Mouse (Mus musculus) lung, embryonic 15.5 days (tissue): Measurements from ENCODE around the gene Adgrl2. TPM values are rescaled to one million over a fixed set of nuclear protein-coding genes. Genes with fewer than 3 reads are reported as not detected.
A peak's percentile ranks its signal among the peaks of the same experiment; 100 is the strongest.

Experiments used
- ATAC-seq: fragments of 200-750 bp; cut with Nextera tagmentation; 2 replicates; pipeline ENCODE4 v1.8.0; 2017; ENCODE audit warnings: moderate number of reproducible peaks, borderline replicate concordance; ENCODE audit not compliant: low FRiP score, low TSS enrichment; ENCODE audit errors: extremely low read depth
- H3K27ac ChIP-seq: fragments of 300-500 bp; sonication (generic); 2 replicates; pipeline ENCODE4 v1.5.1; 2015; ENCODE audit warnings: moderate library complexity, mild to moderate bottlenecking, inconsistent platforms
- H3K27me3 ChIP-seq: fragments of 300-500 bp; sonication (generic); 2 replicates; pipeline ENCODE4 v1.6.1; 2015; ENCODE audit warnings: inconsistent platforms
- H3K36me3 ChIP-seq: fragments of 300-500 bp; sonication (generic); 2 replicates; pipeline ENCODE4 v1.6.1; 2015; ENCODE audit warnings: inconsistent platforms
- H3K4me1 ChIP-seq: fragments of 300-500 bp; sonication (generic); 2 replicates; pipeline ENCODE4 v1.6.1; 2015; ENCODE audit warnings: inconsistent platforms
- H3K4me2 ChIP-seq: fragments of 300-500 bp; sonication (generic); 2 replicates; pipeline ENCODE4 v1.6.1; 2015; ENCODE audit warnings: inconsistent platforms, mild to moderate bottlenecking, moderate library complexity
- H3K4me3 ChIP-seq: fragments of 300-500 bp; sonication (generic); 2 replicates; pipeline ENCODE4 v1.5.1; 2015; ENCODE audit warnings: mild to moderate bottlenecking, inconsistent platforms
- H3K9ac ChIP-seq: fragments of 300-500 bp; sonication (generic); 2 replicates; pipeline ENCODE4 v1.6.1; 2015; ENCODE audit warnings: inconsistent platforms
- H3K9me3 ChIP-seq: fragments of 300-500 bp; sonication (generic); 2 replicates; pipeline ENCODE4 v1.6.1; 2016; ENCODE audit warnings: inconsistent platforms
- WGBS: fragments of 180-500 bp; shearing (Covaris S2); methylation state at CpG from one replicate; pipeline ENCODE4 v1.1.7; 2015; 5-methylcytosine and 5-hydroxymethylcytosine counted together
- polyA plus RNA-seq: library from polyadenylated mRNA; unstranded; fragments of >200 nt; fragmentation: Nextera tagmentation; extraction: Ambion mirVana; gene quantifications from 2 replicates; pipeline ENCODE4 v1.2.1, GENCODE M21; 2015

Adgrl2 gene
- polyA plus RNA-seq, 1 experiment from 2014 or later: 62.1 TPM

DNA sequence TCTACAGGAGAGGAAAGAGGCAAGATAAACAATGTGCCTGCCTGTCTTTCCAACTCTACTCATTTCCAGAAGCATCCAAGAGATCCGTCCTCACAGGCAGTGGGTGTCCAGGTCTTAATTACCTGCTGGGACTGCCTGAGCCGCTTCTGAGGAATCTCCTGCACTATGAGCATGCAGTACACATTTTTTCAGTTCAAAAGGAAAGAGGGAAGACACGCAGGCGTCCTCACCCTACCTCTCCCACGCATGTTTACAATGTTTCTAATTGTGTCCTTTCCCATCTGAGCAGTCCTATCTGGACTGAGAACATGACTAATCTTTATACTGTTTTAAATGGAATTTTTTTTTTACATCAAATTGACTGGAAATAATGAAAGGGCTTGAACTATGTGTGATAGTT, 74.1 kb downstream of the Adgrl2 start:
- Histone ChIP-seq H3K4me2 (no peak overlapping the region), H3K9ac (no peak overlapping the region), H3K4me3 (no peak overlapping the region), H3K4me1 (peaks cover 14% of the 10 kb centered on the region), H3K9me3 (no peaks in the 10 kb centered on the region), H3K27me3 (no peaks in the 10 kb centered on the region), H3K27ac (no peak overlapping the region), H3K36me3 (no peaks in the 10 kb centered on the region)
- no peak for ATAC-seq
- WGBS: 54% methylated on average over 5 of the region's 5 CpGs

DNA sequence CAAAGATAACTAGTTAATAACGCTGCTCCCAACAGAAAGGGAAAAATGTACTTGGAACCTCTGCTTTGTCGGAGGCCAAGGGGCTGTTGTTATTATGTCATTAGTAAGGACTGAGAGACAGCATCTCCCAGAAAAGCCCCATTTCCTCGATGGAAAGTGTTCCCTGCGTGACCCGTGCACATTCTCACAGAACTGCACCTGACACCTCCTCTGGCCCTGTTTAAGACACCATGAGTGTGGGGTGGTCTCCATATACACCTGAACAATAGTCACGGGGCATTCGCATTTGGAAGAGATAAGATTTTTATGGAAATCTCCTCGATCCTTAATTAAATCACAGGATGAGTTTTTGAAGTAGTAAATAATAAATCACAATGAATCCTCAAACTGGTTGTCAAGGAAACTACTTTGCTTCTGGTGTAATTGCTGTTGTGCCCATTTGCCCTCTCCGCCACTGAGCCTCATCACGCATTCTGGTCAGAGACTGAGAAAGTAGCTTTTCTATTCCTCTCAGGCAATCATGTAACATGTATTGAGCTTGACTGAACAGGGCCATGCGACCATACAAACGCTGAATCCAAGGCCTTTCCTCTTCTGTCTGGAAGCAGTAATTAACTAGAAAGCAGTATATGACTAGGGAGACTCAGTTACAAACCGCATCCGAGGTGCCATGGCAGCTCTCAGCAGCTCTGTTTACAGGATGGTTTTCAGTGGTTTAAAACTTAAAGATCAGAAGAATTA, 77.2 kb downstream of the Adgrl2 start:
- H3K4me3 ChIP-seq: no peak overlapping the region
- WGBS: 70% methylated on average over 14 of the region's 14 CpGs
- H3K36me3 ChIP-seq: no peaks in the 10 kb centered on the region
- peaks cover 14% of the 10 kb centered on the region for H3K4me1 ChIP-seq
- no peak overlapping the region for H3K27ac ChIP-seq
- no peak overlapping the region for H3K9ac ChIP-seq
- H3K9me3 ChIP-seq: no peaks in the 10 kb centered on the region
- no peaks in the 10 kb centered on the region for H3K27me3 ChIP-seq
- ATAC-seq: no peak
- no peak overlapping the region for H3K4me2 ChIP-seq

DNA sequence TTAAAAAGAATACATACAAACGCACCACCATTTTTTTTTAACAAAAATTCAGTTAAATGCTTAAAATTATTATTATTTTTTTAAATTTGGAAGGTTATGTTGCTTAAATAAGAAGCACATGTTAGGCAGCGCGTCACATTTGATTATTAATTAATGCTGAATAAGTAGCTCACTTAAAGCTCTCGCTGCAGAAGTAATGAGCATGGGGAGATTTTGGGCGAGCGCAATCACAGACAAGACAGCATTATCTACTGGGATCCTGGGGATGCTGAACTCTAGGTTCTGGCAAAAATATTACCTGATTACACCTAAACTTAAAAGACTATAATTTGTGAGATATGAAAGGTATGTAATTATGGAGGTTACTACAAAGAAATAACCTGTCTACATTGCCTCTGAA, 77.8 kb downstream of the Adgrl2 start:
- no peak overlapping the region for H3K4me3 ChIP-seq
- no peaks in the 10 kb centered on the region for H3K36me3 ChIP-seq
- H3K27ac ChIP-seq: no peak overlapping the region
- no peaks in the 10 kb centered on the region for H3K27me3 ChIP-seq
- H3K9ac ChIP-seq: no peak overlapping the region
- H3K4me2 ChIP-seq: no peak overlapping the region
- H3K4me1 ChIP-seq: peaks cover 12% of the 10 kb centered on the region
- ATAC-seq: no peak
- 87% methylated on average over 6 of the region's 6 CpGs for WGBS
- no peaks in the 10 kb centered on the region for H3K9me3 ChIP-seq

DNA sequence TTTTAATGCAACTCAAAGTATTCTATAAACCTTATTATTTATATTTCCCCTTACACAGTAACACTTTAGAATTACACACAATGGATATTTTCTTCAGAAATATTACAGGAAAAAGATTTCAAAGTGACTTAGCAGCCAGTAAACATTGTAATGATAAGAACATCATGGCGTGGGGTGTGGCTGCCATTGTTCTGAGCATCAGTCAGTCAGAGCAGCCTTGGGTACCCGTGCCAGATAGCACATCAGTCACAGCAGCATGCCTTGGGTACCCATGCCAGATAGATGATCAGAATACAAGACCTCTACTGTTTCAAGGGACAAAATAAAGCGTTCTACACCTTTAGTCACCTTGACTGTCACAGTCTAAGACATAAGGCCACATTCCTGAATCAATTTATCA, 82.5 kb downstream of the Adgrl2 start:
- no peak for ATAC-seq
- no peak overlapping the region for H3K9ac ChIP-seq
- H3K4me3 ChIP-seq: no peak overlapping the region
- WGBS: 63% methylated on average over 3 of the region's 3 CpGs
- no peaks in the 10 kb centered on the region for H3K9me3 ChIP-seq
- H3K36me3 ChIP-seq: no peaks in the 10 kb centered on the region
- H3K4me1 ChIP-seq: peaks cover 19% of the 10 kb centered on the region
- no peak overlapping the region for H3K4me2 ChIP-seq
- no peaks in the 10 kb centered on the region for H3K27me3 ChIP-seq
- H3K27ac ChIP-seq: no peak overlapping the region

DNA sequence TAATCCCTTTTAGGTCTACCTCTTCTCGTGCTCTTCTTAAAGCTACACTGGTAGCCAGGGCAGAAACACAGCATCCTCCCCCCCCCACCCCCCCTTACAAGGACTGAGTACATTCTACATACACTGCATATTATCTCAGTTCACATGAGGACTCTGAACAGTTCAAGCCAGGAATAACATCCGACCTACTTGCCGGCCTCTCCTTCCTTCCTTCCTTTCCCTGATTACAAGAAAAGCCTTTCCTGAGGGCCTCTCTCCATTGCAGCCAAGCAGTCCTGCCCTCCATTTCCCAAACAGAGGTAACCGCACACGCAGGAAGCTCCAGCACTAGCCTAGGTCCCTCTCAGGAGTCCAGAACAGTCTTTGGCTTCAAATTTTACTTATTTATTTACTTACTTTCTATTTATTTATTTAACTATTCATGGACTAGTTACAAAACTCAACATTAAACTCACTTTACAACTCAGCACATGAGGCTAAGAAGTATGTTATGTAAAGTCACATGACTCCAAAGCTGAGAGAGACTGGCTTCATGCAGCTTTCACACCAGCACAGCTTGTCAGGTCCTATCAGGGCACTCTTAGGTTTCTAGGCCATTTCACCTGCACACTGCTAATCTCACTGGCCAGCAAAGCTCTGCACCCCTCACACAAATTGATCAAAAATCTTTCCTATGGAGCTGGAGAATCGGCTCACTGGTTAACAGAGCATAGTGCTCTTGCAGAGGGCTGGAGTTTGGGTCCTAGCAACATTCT, 83.2 kb downstream of the Adgrl2 start:
- 37% methylated on average over 6 of the region's 6 CpGs for WGBS
- Histone ChIP-seq H3K36me3 (no peaks in the 10 kb centered on the region), H3K4me2 (no peak overlapping the region), H3K27me3 (no peaks in the 10 kb centered on the region), H3K9ac (no peak overlapping the region), H3K27ac (no peak overlapping the region), H3K9me3 (no peaks in the 10 kb centered on the region), H3K4me1 (peaks cover 24% of the 10 kb centered on the region), H3K4me3 (no peak overlapping the region)
- ATAC-seq: peak; percentile 49; the same call in 1 of the 2 replicates

DNA sequence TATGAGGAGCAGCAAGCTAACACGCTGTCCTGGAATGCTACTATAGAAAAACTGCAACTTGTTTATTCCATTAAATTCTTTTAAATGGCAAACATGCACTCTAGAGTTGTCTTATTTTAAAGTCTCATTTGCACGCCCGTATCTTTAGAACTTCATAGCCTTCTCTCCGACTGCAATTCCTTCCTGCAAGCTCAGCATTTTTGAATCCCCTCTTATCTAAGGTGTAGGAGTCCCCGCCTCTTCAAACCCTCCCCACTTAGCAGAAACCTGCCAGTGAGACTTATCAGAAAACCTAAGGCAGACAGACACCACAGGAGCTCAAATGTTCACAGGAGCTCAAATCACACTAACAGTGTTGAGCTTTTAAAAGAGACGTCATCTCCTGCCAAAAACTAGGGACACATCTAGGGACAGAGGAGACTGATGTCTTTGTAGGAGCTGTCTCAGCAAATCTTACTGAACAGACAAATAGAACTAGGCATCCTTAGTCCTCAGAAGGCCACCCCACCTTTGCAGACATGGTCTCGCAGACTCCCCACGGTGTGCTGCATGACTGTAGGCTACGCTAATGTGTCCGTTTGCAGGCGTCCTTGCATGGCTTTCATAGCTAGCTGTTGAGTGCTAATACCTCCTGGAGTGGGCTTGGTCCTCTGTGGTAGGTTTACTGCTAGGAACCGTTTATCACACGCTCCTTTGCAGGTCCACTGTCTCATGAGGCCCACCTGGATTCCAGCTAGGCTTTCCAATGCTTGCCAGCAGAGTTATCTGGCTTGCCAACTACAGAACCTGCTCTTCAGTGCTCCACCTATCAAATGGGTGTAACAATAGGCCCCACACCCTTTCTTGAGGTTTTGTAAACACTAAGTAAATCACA, 84.2 kb downstream of the Adgrl2 start:
- Histone ChIP-seq H3K27me3 (no peaks in the 10 kb centered on the region), H3K9ac (no peak overlapping the region), H3K4me3 (no peak overlapping the region), H3K9me3 (no peaks in the 10 kb centered on the region), H3K36me3 (no peaks in the 10 kb centered on the region), H3K4me1 (peaks cover 27% of the 10 kb centered on the region), H3K4me2 (no peak overlapping the region), H3K27ac (no peak overlapping the region)
- no peak for ATAC-seq
- 63% methylated on average over 13 of the region's 13 CpGs for WGBS

DNA sequence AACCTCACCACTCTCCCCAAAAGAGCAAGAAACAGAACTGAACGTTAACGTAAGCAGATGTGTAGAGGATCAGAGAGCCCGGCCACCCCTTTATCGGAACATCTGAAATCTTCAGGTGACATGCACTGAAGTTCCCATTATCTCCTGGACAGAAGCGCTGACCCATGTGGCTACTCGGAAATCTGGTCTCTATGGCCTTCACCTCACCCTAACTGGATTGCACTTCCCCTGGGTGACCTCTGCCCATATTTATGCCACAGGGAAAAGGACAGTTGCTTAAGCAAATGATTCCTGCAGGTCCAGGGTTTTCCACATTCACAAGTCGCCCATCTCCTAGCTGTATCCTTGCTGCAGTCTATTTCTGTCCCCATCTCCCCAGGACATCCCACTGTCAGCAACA, 84.9 kb downstream of the Adgrl2 start:
- Histone ChIP-seq H3K4me2 (no peak overlapping the region), H3K4me1 (peaks cover 27% of the 10 kb centered on the region), H3K9ac (no peak overlapping the region), H3K27me3 (no peaks in the 10 kb centered on the region), H3K9me3 (no peaks in the 10 kb centered on the region), H3K4me3 (no peak overlapping the region), H3K27ac (no peak overlapping the region), H3K36me3 (no peaks in the 10 kb centered on the region)
- no peak for ATAC-seq
- 81% methylated on average over 7 of the region's 7 CpGs for WGBS

DNA sequence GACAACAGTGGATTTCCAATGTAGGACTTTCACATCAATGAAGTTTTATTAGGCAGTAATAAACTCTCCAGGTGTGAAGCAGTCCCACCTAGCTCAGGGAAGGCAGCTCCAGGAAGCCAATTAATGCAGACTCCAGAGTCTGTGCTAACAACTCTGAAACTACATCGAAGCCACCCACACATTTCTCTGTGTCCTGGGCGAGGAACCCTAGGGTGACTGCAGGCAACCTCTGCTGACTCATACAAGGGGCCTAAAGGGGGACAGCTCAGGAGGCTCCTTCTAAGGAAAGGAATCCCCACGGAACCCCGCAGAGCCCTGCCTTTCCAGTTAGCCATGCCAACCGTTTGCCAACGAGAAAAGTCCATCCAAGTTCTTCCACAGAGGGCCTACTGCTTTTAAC, 90.5 kb downstream of the Adgrl2 start:
- ATAC-seq: no peak
- peaks cover 30% of the 10 kb centered on the region for H3K4me1 ChIP-seq
- H3K9me3 ChIP-seq: no peaks in the 10 kb centered on the region
- no peak overlapping the region for H3K9ac ChIP-seq
- H3K36me3 ChIP-seq: no peaks in the 10 kb centered on the region
- H3K4me3 ChIP-seq: no peak overlapping the region
- no peak overlapping the region for H3K4me2 ChIP-seq
- H3K27ac ChIP-seq: no peak overlapping the region
- H3K27me3 ChIP-seq: no peaks in the 10 kb centered on the region
- WGBS: 38% methylated on average over 6 of the region's 6 CpGs

DNA sequence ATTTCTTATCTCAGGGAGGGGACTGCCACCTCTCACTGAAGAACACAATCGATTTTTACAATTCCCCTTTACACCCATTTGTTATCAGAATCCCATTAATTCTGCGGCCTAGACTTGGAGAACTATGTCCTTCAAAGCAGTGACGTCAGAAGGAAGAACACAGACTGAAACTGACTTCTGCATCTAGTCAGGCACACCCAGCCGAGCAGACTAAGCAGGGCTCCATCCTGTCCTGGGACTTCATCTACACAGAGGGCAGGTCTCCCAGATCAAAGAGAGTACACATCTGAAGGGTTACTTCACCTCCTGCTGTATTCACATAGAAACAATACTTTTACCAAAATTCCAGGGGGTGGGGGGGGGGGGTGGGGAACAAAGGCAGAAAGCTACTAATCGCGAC, 90.9 kb downstream of the Adgrl2 start:
- no peak overlapping the region for H3K27ac ChIP-seq
- peaks cover 34% of the 10 kb centered on the region for H3K4me1 ChIP-seq
- H3K4me3 ChIP-seq: no peak overlapping the region
- H3K9me3 ChIP-seq: no peaks in the 10 kb centered on the region
- no peak overlapping the region for H3K4me2 ChIP-seq
- H3K9ac ChIP-seq: no peak overlapping the region
- ATAC-seq: no peak
- no peaks in the 10 kb centered on the region for H3K36me3 ChIP-seq
- H3K27me3 ChIP-seq: no peaks in the 10 kb centered on the region
- 43% methylated on average over 6 of the region's 6 CpGs for WGBS

DNA sequence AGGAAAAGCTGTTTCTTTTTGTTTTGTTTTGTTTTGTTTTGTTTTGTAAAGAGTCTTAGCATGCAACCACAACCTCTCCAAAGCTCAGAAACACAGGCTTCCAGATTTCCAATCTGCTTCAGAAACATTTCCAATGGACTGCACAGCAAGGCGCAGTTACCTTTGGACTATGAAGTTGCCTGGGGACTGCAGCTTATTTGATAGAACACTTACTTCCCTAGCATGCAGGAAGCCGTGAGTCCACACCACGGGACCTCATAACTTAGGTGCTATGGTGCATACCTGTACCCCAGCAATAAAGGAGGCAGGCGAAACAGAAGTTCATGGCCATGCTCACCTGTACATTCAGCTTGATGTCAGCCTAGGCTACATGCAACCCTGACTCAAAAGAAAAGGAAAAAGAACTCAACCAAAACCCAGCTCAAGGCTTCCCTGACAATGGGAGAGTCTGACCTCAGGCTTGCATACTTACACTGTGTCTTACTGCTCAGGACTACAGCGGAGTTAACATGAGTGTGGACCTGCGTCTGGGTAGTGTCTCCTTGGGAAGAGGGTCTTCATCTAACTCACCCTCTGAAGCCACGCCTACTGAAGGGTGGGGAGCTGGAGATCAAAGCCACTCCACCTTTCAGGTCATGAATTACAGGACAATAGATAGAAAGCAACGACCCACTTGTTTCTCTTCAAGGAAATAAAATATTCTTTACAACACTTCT, 91.7 kb downstream of the Adgrl2 start:
- Histone ChIP-seq H3K36me3 (no peaks in the 10 kb centered on the region), H3K4me1 (peaks cover 37% of the 10 kb centered on the region), H3K27me3 (no peaks in the 10 kb centered on the region), H3K9ac (no peak overlapping the region), H3K4me2 (no peak overlapping the region), H3K9me3 (no peaks in the 10 kb centered on the region), H3K27ac (no peak overlapping the region), H3K4me3 (no peak overlapping the region)
- 67% methylated on average over 8 of the region's 8 CpGs for WGBS
- no peak for ATAC-seq

DNA sequence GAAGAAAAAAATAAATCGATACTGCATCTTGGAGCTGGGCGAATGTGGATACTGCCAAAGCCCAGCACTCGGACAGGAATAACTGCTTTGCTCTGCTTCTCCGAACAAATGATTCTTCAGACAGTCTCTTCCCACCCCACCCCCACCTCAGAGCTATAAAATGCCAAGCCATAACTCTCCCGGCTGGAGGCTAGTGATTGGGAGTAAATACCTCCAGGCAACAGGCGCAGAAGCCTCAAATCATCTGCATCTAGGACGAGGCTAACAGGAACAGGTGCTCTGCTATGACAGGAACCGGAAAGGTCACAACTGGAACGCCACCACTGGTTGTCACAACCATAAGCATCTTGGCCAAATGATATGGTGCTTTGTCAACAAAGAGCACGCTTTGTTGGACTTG, 94.1 kb downstream of the Adgrl2 start:
- no peak overlapping the region for H3K9ac ChIP-seq
- peaks cover 29% of the 10 kb centered on the region for H3K4me1 ChIP-seq
- no peak for ATAC-seq
- H3K4me3 ChIP-seq: no peak overlapping the region
- no peak overlapping the region for H3K27ac ChIP-seq
- H3K4me2 ChIP-seq: no peak overlapping the region
- no peaks in the 10 kb centered on the region for H3K9me3 ChIP-seq
- WGBS: 71% methylated on average over 10 of the region's 10 CpGs
- H3K36me3 ChIP-seq: no peaks in the 10 kb centered on the region
- no peaks in the 10 kb centered on the region for H3K27me3 ChIP-seq
